Mouse (Mus musculus) splenic B cell, adult 2 months (primary cell): Measurements from ENCODE around the gene Mlx.
"Not testable (repeated sequence)": the region's sequence is repeated elsewhere in the genome, so short reads cannot be mapped to it uniquely, and the experiment has no call there.

Source experiments
- DNase-seq: peaks from one replicate; pipeline ENCODE4 v3.0.0-alpha.2; 2011; ENCODE audit warnings: low read depth, low spot score
- H3K27me3 ChIP-seq: 2 replicates; pipeline ENCODE4 v1.6.1; 2012; ENCODE audit warnings: mild to moderate bottlenecking, low read length, moderate library complexity, mixed read lengths; ENCODE audit not compliant: control insufficient read depth, poor library complexity, insufficient read depth, severe bottlenecking
- H3K36me3 ChIP-seq: 2 replicates; pipeline ENCODE4 v1.6.1; 2012; ENCODE audit warnings: mild to moderate bottlenecking, low read length, moderate library complexity, mixed read lengths; ENCODE audit not compliant: control insufficient read depth, poor library complexity, insufficient read depth, severe bottlenecking

Mlx gene

DNA sequence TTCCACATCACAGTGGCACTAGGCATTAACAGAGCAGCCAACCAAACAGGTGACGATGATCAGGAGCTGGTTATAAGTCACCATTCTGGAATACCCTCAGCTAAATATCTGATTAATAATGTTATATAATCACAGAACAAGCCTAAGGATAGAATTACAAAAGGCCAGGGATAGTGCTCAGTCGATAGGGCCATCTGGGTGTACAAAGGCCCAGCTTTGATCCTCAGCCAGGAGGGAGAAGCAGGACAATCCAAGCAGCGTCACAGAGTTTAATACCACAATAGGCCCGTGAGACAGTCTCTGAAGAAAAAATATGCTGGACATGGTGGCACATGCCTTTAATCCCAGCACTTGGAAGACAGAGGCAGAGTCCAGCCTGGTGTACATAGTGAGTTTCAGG is 22.3 kb downstream of the Mlx start:
- Histone ChIP-seq H3K27me3 (no peaks in the 10 kb centered on the region), H3K36me3 (peaks cover 4% of the 10 kb centered on the region)
- DNase-seq = no peak

DNA sequence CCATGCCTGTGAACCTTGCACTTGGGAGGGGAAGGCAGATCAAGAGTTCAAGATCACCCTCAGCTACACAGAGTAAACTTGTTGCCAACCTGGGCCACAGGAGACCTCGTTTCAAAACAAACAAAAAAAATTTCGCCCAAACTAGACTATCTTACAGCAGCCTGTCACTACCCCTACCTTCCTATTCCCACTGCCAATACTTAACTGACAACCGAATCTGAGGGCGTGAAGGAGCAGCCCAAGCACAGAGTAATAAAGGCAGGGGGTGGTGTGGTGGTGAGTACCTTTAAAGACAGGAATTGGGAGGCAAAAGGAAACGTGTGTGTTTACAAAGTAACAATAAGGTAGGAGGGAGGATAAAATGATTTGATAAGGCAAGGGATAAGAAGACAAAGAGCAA is 23.6 kb downstream of the Mlx start:
- no peak for DNase-seq
- H3K36me3 ChIP-seq = peaks cover 1% of the 10 kb centered on the region; the same call in 1 of the 2 replicates
- no peaks in the 10 kb centered on the region for H3K27me3 ChIP-seq

DNA sequence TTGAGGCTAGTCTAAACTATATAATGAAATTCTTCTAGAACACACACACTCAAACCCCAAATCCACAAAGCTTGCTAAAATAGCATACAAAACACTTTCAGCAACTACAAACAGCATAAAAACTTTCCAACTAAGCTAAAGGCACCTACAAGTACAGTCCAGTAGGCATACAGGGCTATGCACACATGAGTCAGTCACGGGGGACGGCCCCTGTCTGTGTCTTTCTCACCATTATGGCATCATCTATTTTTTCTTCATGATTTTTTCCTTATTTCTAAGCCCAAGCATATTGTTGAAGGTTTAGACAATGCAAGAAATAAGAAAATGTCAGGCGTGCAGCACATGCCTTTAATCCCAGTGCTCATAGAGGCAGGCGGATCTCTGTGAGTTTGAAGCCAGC is 24.1 kb downstream of the Mlx start:
- DNase-seq = no peak
- Histone ChIP-seq H3K27me3 (no peaks in the 10 kb centered on the region), H3K36me3 (no peaks in the 10 kb centered on the region; the same call in 1 of the 2 replicates)

DNA sequence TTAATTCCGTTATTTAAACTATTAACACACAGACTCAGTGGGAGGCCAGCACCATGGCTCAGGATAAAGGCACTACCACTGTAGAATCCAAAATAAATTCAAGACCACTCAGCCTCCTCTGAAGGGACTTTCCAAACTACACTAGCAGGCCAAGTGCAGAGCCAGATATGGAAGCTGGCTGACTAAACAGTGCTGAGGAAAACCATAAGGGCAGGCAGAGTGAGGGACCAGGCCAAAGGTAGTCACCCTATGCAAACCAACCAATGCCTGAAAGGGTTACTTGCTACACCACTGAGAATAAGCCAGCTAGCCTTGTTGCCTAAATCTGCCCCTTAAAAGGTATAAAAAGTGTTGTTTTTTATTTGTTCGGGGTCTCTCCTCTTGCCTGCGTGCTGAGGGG is 25.1 kb downstream of the Mlx start:
- DNase-seq = no peak
- Histone ChIP-seq H3K36me3 (no peaks in the 10 kb centered on the region; the same call in 1 of the 2 replicates), H3K27me3 (no peaks in the 10 kb centered on the region)

DNA sequence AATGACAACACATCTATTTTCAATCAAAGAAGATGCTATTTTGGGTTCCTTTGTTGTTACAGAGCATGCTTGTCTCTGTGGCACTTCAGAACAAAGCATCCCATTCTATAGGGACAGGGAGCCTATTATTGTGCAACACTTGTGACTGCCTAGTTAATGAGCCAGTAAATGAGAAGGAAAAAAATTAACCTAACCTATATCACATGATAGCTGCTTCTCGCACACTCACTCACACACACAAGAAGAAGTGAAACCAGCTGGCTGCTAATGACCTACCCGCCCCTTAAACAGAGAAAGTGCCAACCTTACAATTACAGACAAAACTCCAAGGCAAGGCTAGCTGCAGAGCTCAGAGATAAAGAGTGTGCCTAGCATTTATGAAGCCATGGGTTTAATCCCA is 28.5 kb downstream of the Mlx start:
- Histone ChIP-seq H3K27me3 (no peaks in the 10 kb centered on the region), H3K36me3 (no peaks in the 10 kb centered on the region; the same call in 1 of the 2 replicates)
- DNase-seq = peak; percentile 83

DNA sequence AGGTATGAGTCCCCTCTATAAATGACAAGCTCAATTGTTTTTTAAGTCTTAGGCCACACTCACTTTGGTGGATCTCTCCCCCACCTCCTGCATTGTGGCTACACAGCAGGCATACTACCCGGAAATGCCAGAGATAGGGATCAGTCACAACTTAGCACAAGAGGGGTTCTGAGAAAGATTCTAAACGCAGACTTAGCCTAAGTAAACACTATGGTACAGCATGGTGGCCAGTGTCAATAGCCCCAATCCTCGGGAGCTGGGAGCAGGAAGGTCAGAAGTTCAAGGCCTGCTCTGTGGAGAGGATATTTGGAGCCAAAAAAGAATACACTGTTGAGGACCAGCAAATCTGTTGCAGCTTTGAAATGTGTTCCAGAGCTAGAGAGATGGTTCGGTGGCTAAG is 31.0 kb downstream of the Mlx start:
- Histone ChIP-seq H3K27me3 (no peaks in the 10 kb centered on the region), H3K36me3 (no peaks in the 10 kb centered on the region)
- DNase-seq = no peak

DNA sequence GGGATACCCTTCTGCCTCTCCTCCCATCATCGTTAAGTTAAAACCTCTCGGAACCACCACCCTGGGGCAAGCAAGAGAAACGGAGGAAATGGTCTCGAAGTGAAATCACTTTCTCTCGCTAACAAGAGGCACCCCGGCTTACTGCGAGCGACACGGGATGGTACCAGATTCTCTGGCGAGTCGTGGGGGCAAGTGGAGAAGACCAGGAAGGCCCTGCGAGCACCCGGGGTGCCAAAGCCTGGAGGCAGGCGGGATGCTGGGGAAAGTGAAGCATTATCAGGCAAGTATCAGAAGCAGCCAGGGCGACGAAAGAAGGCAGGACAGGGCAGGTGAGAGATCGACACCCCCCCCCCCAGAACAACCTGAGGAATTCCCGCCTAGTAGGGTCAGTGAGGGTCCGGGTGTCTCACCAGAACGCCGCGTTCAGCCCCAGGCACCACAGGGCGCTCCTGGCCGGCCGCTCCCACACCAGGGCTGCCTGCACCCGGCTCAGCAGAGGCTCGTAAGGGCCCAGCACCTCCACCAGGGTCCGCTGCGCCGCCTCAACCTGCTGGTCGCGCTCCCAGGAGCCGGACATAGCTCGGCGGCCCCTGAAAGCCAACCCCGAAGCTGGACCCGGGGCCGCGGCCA is 32.2 kb downstream of the Mlx start:
- H3K27me3 ChIP-seq = no peaks in the 10 kb centered on the region
- H3K36me3 ChIP-seq = no peaks in the 10 kb centered on the region
- DNase-seq = no peak

DNA sequence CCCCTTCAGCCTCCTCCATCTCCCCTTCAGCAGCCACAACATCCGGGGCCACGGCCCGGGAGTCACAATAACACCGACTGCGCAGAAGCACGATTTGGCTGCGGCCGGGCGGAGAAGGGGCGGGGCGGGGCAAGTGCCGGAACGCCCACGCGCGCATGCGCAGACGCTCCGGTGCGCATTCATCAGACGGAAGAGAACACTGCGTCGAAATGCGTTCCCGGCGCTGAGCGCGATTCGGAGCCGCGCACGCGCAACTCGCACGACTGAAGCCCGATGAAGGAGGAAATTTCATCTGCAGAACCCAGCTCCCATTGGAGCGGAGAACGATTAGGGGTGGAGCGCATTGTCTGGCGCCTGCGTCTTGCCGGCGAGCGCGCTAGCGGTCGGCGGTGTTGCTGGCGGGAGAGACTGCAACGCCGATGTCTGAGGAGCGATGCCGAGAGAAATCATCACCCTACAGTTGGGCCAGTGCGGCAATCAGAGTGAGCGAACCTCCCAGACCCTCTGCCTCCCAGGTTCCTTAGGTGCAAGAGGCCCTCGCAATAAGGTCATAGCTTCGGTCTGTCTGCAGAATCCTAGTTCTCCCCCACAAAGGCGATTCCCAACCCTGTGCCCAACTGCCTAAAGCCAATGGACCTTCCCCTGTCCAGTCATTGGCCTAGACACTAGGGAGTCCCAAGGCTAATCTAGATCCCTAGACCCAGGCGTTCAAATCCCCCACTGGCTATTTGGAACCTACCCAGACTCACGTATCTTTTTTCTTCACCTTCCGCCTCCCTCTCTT is 32.9 kb downstream of the Mlx start, which contains the start of the genes Retreg3 and Tubg1:
Gene Retreg3, minus strand, starts transcription at position 133 of the 784 bp plus-strand sequence.
Gene Tubg1, plus strand, starts transcription at position 178 of the 784 bp plus-strand sequence.
- DNase-seq = peak; percentile 100
- Histone ChIP-seq H3K27me3 (no peaks in the 10 kb centered on the region), H3K36me3 (no peaks in the 10 kb centered on the region)

DNA sequence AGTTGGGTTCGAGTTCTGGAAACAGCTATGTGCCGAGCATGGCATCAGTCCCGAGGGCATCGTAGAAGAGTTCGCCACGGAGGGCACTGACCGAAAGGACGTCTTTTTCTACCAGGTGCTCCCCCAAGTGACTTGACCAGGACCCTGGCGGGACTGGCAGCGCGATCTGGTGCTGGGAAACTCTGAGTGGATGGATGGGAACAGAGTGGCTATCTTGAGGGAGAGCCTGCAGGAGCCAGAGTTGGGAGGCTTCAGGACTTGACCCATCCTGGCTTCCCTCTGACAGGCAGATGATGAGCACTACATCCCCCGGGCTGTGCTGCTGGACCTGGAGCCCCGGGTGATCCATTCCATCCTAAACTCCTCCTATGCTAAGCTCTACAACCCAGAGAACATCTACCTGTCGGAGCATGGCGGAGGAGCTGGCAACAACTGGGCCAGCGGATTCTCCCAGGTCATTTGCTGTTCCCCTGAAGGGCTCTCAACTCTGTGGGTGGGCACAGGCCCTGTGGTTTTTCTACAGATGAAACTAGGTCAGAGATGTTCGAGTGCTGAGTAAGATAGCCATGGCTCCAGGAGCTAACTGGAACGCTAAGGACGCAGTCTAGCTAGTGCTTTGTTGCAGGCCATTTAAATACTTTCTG is 33.6 kb downstream of the Mlx start:
- DNase-seq = no peak
- H3K36me3 ChIP-seq = no peaks in the 10 kb centered on the region
- no peaks in the 10 kb centered on the region for H3K27me3 ChIP-seq

DNA sequence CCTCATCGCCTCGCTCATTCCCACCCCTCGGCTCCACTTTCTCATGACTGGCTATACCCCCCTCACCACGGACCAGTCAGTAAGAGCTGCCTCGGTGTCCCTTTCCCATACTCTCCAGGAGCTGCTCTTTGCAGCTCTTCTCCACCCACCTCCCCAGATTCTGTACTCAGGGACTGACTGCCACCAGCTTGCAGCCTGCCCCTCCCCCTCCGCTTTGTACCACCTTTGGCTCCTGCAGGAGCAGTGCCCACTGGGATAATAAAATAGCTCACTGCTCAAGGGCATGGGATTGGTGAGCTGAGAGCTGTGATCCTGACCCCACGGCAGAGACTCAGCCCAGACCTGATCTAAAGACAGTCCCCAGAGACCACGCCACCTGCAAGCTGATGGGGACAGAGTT is 37.4 kb downstream of the Mlx start:
- H3K27me3 ChIP-seq, H3K36me3 ChIP-seq, DNase-seq: not testable (repeated sequence)

DNA sequence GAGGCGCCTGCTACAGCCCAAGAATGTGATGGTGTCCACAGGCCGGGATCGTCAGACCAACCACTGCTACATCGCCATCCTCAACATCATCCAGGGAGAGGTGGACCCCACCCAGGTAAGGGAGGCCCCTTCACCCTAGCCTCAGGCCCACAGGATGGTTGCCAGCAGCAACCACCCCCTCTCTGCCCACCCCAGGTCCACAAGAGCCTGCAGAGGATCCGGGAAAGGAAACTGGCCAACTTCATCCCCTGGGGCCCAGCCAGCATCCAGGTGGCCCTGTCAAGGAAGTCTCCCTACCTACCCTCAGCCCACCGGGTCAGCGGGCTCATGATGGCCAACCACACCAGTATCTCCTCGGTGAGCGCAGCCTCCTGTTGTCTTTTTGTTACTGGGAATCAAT is 37.9 kb downstream of the Mlx start:
- H3K36me3 ChIP-seq, DNase-seq, H3K27me3 ChIP-seq: not testable (repeated sequence)

DNA sequence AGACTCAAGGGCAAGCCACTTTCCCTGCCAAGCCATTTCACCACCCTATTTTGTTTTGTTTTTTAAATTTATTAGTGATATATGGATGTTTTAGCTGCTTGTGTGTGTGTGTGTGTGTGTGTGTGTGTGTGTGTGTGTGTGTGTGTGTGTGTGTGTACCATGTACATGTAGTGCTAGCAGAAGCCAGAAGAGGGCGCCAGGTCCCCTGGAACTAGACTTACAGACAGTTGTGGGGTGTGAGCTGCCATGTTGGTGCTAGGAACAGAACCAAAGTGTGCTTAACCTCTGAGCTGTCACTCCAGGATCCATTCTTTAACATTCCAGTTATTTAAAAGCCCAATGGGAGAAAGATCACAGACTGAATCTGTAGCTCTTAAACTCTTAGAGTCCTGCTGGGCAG is 40.0 kb downstream of the Mlx start:
- no peaks in the 10 kb centered on the region for H3K27me3 ChIP-seq
- H3K36me3 ChIP-seq = peaks cover 6% of the 10 kb centered on the region
- peak; percentile 35 for DNase-seq

DNA sequence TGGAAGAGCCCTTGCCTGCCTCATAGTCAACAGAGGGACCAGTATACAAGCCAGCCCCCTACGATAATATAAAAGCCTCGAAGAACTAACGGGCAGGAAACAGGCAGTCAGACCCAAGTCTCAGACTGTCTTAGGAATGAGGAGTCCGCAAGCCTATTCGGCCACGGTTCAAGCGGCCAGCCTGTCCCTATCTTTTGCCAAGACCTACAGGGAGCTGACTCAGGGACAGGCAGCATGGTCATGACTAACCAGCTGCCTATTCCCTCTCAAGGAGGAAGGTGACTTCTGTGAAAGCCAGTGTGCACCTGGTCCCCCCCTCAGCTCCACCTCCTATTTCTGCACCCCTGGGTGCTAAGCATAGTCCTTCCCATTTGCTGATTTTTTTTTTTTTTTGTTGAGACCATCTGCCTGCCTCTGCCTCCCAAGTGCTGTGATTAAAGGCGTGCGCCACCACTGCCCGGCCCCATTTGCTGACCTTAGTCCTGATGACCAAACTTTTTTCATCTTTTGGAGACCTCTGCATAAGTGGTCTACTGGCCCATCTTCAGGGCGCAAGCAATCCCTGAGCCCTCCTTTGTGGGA is 42.0 kb downstream of the Mlx start:
- no peak for DNase-seq
- Histone ChIP-seq H3K27me3 (no peaks in the 10 kb centered on the region), H3K36me3 (peaks cover 6% of the 10 kb centered on the region)

DNA sequence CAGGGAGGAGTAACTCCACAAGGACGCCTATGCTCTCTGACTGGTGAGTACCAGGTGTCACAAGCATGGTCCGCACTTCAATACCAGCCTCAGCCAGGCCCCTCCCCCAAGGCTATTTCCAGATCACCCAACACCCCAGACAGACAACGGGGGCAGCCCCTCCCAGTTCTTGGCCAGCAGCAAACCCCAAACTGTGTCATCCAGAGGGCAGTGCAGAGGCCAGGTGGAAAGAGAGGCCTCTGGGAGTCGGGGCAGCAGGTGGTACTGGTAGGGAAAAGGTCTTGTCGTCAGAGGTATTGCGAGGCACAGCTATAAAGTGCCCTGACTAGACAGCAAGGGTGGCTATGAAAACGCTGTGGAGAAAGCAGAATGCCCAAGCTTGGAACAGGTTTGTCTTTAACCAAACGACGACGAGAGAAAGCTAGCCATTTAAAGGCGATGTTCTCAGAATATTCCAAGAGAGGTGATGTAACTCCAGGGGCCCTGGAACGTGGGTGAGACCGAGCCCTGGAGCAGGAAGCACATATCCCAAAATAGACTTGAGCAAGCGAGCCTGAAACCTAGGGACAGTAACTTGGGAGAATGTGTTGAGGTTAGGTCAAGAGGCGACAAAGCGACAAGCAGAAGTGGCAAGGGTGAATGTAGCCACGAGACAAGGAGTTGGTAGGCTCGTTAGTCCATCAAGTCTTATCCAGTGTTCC is 43.1 kb downstream of the Mlx start:
- H3K36me3 ChIP-seq = peaks cover 6% of the 10 kb centered on the region
- DNase-seq = no peak
- no peaks in the 10 kb centered on the region for H3K27me3 ChIP-seq
